Comparison of ENCODE assay signal across 7 mouse cellular contexts in genomic region chr11:100298274-100299036, GRCm38 (mm10). TPM values are rescaled to one million over a fixed set of nuclear protein-coding genes. Genes with fewer than 3 reads are reported as not detected.
A peak's percentile ranks its signal among the peaks of the same experiment; 100 is the strongest.
DNase-seq lines count a peak whose midpoint lies in the region; TF ChIP-seq lines count a peak whose summit lies in the region.

No protein-coding gene starts in this region.

- no peak for TF ChIP-seq POLR2A in cortical plate, adult 2 months (IDR thresholded peaks at IDR 0.05; ENCODE audit: extremely low read depth, insufficient read depth, low read length)

- peak; percentile 79 for DNase-seq in adipocyte (ENCODE audit: low spot score)
- peak; percentile 53 to 66 for DNase-seq in gastrocnemius, adult 8-10 months (ENCODE audit: low spot score in 2 of 2)
- peak; percentile 87 for DNase-seq in induced T-regulatory cell, adult 2 months (ENCODE audit: low read depth)
- DNase-seq in left cerebral cortex, postnatal 36 days (ENCODE audit: low spot score in 2 of 2) = peak; percentile 73 to 77
- peak; percentile 85 for DNase-seq in midbrain, embryonic 10.5 days (ENCODE audit: low spot score)
- DNase-seq in skeletal muscle tissue, adult 2 months (ENCODE audit: low read depth, low spot score) = peak; percentile 53

- H3K36me3 ChIP-seq in midbrain, embryonic 10.5 days = no peaks in the 10 kb centered on the region

- intact Hi-C loops in left cerebral cortex, postnatal 36 days (cut with DNase I) = loop anchor here (5.0 to 10.0 kb wide), 3 partner anchors 724 to 921 kb away; no protein-coding TSS in a partner anchor

- no peaks in the 10 kb centered on the region for H3K4me1 ChIP-seq in cortical plate, adult 2 months (ENCODE audit: control insufficient read depth, insufficient read depth, low read length)
- peaks cover 5% of the 10 kb centered on the region; the same call in 1 of the 2 replicates for H3K4me1 ChIP-seq in midbrain, embryonic 10.5 days

- TF ChIP-seq CTCF in cortical plate, adult 2 months (IDR thresholded peaks at IDR 0.05; ENCODE audit: extremely low read depth, insufficient read depth, low read length) = peak; percentile 88

- H3K27ac ChIP-seq in cortical plate, adult 2 months (ENCODE audit: insufficient read depth, low read length) = no peak overlapping the region
- H3K27ac ChIP-seq in midbrain, embryonic 10.5 days (replicated peaks) = no peak overlapping the region

- H3K4me3 ChIP-seq in cortical plate, adult 2 months (ENCODE audit: insufficient read depth, low read length) = no peak overlapping the region
- H3K4me3 ChIP-seq in midbrain, embryonic 10.5 days = peak overlapping the region; percentile 33

- no peaks in the 10 kb centered on the region for H3K9me3 ChIP-seq in midbrain, embryonic 10.5 days (replicated peaks)

- 19% methylated on average over 18 of the region's 18 CpGs for WGBS in midbrain, embryonic 10.5 days

- no peaks in the 10 kb centered on the region for H3K27me3 ChIP-seq in midbrain, embryonic 10.5 days (ENCODE audit: low read depth, poor library complexity, severe bottlenecking)

RNA-seq across cellular contexts. Expression of gene Eif1, which starts 21.2 kb away (rescaled TPM):
- 534 and 549 TPM in 2 replicates for polyA plus RNA-seq in cortical plate, adult 2 months (2012; rRNA removed)
- total RNA-seq in gastrocnemius, adult 8-10 months (2022) = 1,000 to 10,000 TPM; 1,612 to 1,857 (median 1,692) TPM
- total RNA-seq in left cerebral cortex, postnatal 36 days (2021) = 100 to 1,000 TPM; 712 to 762 TPM
- 1,709 and 1,814 TPM in 2 replicates for polyA plus RNA-seq in midbrain, embryonic 10.5 days (2016; fragmentation: Nextera tagmentation; extraction: Ambion mirVana)

RNA-seq across cellular contexts. Expression of gene Krt42, which starts 28.8 kb away (rescaled TPM):
- not detected in 2 replicates for polyA plus RNA-seq in cortical plate, adult 2 months (2012; rRNA removed)
- total RNA-seq in gastrocnemius, adult 8-10 months (2022) = not detected
- total RNA-seq in left cerebral cortex, postnatal 36 days (2021) = not detected
- not detected in 2 replicates for polyA plus RNA-seq in midbrain, embryonic 10.5 days (2016; fragmentation: Nextera tagmentation; extraction: Ambion mirVana)

RNA-seq across cellular contexts. Expression of gene Gast, which starts 35.8 kb away (rescaled TPM):
- polyA plus RNA-seq in cortical plate, adult 2 months (2012; rRNA removed) = 0.33 TPM in 1 of 2 replicates, not detected in the other
- total RNA-seq in gastrocnemius, adult 8-10 months (2022) = not detected
- not detected for total RNA-seq in left cerebral cortex, postnatal 36 days (2021)
- 0.56 TPM in 1 of 2 replicates, not detected in the other for polyA plus RNA-seq in midbrain, embryonic 10.5 days (2016; fragmentation: Nextera tagmentation; extraction: Ambion mirVana)

RNA-seq across cellular contexts. Expression of gene Krt17, which starts 37.6 kb away (rescaled TPM):
- 0.13 and 0.15 TPM in 2 replicates for polyA plus RNA-seq in cortical plate, adult 2 months (2012; rRNA removed)
- not detected for total RNA-seq in gastrocnemius, adult 8-10 months (2022)
- total RNA-seq in left cerebral cortex, postnatal 36 days (2021) = not detected
- polyA plus RNA-seq in midbrain, embryonic 10.5 days (2016; fragmentation: Nextera tagmentation; extraction: Ambion mirVana) = 0.12 and 0.16 TPM in 2 replicates

RNA-seq across cellular contexts. Expression of gene Krt16, which starts 49.8 kb away (rescaled TPM):
- not detected in 2 replicates for polyA plus RNA-seq in cortical plate, adult 2 months (2012; rRNA removed)
- not detected for total RNA-seq in gastrocnemius, adult 8-10 months (2022)
- total RNA-seq in left cerebral cortex, postnatal 36 days (2021) = not detected
- not detected in 2 replicates for polyA plus RNA-seq in midbrain, embryonic 10.5 days (2016; fragmentation: Nextera tagmentation; extraction: Ambion mirVana)
